Mouse (Mus musculus) limb, embryonic 14.5 days (tissue): ENCODE measurements at regions not wholly inside any gene's neighbourhood (a gene's known extent, or its start where the extent isn't known, plus 50 kb on each side); places are given as distances from the start of the nearest gene placed in this dataset.
A peak's percentile ranks its signal among the peaks of the same experiment; 100 is the strongest.
"Not testable (repeated sequence)": the region's sequence is repeated elsewhere in the genome, so short reads cannot be mapped to it uniquely, and the experiment has no call there.

Experiments used
- ATAC-seq: fragments of 200-750 bp; cut with Nextera tagmentation; 2 replicates; pipeline ENCODE4 v1.8.0; 2017; ENCODE audit warnings: low read depth, moderate number of reproducible peaks, moderate TSS enrichment; ENCODE audit not compliant: low FRiP score
- DNase-seq: peaks from one replicate; pipeline ENCODE4 v3.0.0-alpha.2; 2015; ENCODE audit warnings: low spot score
- H3K27ac ChIP-seq: fragments of 300-500 bp; sonication (generic); replicated peaks from 2 replicates; pipeline ENCODE4 v1.5.1; 2014; ENCODE audit warnings: low read depth, mild to moderate bottlenecking, low read length, moderate library complexity, mixed read lengths
- H3K27me3 ChIP-seq: fragments of 300-500 bp; sonication (generic); 2 replicates; pipeline ENCODE4 v1.6.1; 2014; ENCODE audit warnings: low read length, mixed read lengths; ENCODE audit not compliant: control insufficient read depth, insufficient read depth
- H3K36me3 ChIP-seq: fragments of 300-500 bp; sonication (generic); 2 replicates; pipeline ENCODE4 v1.6.1; 2014; ENCODE audit warnings: mild to moderate bottlenecking, low read length, moderate library complexity, mixed read lengths; ENCODE audit not compliant: control insufficient read depth, insufficient read depth
- H3K4me1 ChIP-seq: fragments of 300-500 bp; sonication (generic); 2 replicates; pipeline ENCODE4 v1.6.1; 2014; ENCODE audit warnings: antibody characterized with exemption, low read length, mixed read lengths; ENCODE audit not compliant: control insufficient read depth, insufficient read depth
- H3K4me2 ChIP-seq: fragments of 300-500 bp; sonication (generic); replicated peaks from 2 replicates; pipeline ENCODE4 v1.6.1; 2014; ENCODE audit warnings: low read depth, mild to moderate bottlenecking, low read length, moderate library complexity; ENCODE audit not compliant: severe bottlenecking
- H3K4me3 ChIP-seq: fragments of 300-500 bp; sonication (generic); replicated peaks from 2 replicates; pipeline ENCODE4 v1.5.1; 2014; ENCODE audit warnings: low read length
- H3K9ac ChIP-seq: fragments of 300-500 bp; sonication (generic); 2 replicates; pipeline ENCODE4 v1.6.1; 2014; ENCODE audit warnings: mild to moderate bottlenecking, low read depth, low read length, moderate library complexity; ENCODE audit not compliant: severe bottlenecking
- H3K9me3 ChIP-seq: fragments of 300-500 bp; sonication (generic); 2 replicates; pipeline ENCODE4 v1.6.1; 2016; ENCODE audit warnings: low read length; ENCODE audit not compliant: control insufficient read depth
- POLR2A ChIP-seq: fragments of 200-500 bp; IDR thresholded peaks from 2 replicates; pipeline ENCODE4 v1.8.0; 2012; ENCODE audit warnings: inconsistent platforms, mild to moderate bottlenecking, moderate library complexity, borderline replicate concordance; ENCODE audit not compliant: insufficient read depth, insufficient read length; ENCODE audit errors: extremely low read depth
- WGBS: fragments of 180-500 bp; shearing (Covaris S2); extraction: QIAGEN DNeasy Blood & Tissue Kit; methylation state at CpG from one replicate; pipeline ENCODE4 v1.1.7; 2014; 5-methylcytosine and 5-hydroxymethylcytosine counted together

GRCm38 (mm10) chr17:13549975-13550895 lies 195.9 kb downstream of the Tcp10c start:
- 64% methylated on average over 9 of the region's 9 CpGs for WGBS
- Histone ChIP-seq H3K9ac (no peak overlapping the region), H3K9me3 (peaks cover 47% of the 10 kb centered on the region), H3K27ac (no peak overlapping the region), H3K4me2 (no peak overlapping the region), H3K36me3 (no peaks in the 10 kb centered on the region), H3K27me3 (no peaks in the 10 kb centered on the region), H3K4me1 (no peaks in the 10 kb centered on the region), H3K4me3 (no peak overlapping the region)
- no peak for TF ChIP-seq POLR2A
- ATAC-seq (peak; percentile 39; the same call in 1 of the 2 replicates), DNase-seq (peak; percentile 40)

GRCm38 (mm10) chr17:13550896-13551267 lies 196.5 kb downstream of the Tcp10c start:
- not testable (repeated sequence) for H3K9ac ChIP-seq, H3K4me1 ChIP-seq, H3K4me3 ChIP-seq, H3K4me2 ChIP-seq, H3K27me3 ChIP-seq, H3K36me3 ChIP-seq, DNase-seq, ATAC-seq, H3K27ac ChIP-seq
- peaks cover 41% of the 10 kb centered on the region for H3K9me3 ChIP-seq

- peak; percentile 41; the same call in 1 of the 2 replicates for ATAC-seq
- peak; percentile 34 for DNase-seq
- H3K4me2 ChIP-seq, H3K4me3 ChIP-seq, H3K36me3 ChIP-seq, H3K9ac ChIP-seq, H3K27me3 ChIP-seq, H3K4me1 ChIP-seq, H3K27ac ChIP-seq: not testable (repeated sequence)
- H3K9me3 ChIP-seq = peaks cover 35% of the 10 kb centered on the region
These were observed 197.5 kb downstream of the Tcp10c start for GRCm38 (mm10) chr17:13551693-13552404.

GRCm38 (mm10) chr17:13552840-13553239 lies 198.5 kb downstream of the Tcp10c start:
- not testable (repeated sequence) for H3K4me3 ChIP-seq, H3K4me1 ChIP-seq, H3K27ac ChIP-seq, H3K36me3 ChIP-seq, DNase-seq, H3K4me2 ChIP-seq, H3K9ac ChIP-seq, H3K27me3 ChIP-seq
- H3K9me3 ChIP-seq = peaks cover 27% of the 10 kb centered on the region
- peak; percentile 32 for ATAC-seq

- H3K27ac ChIP-seq, ATAC-seq, H3K4me2 ChIP-seq, H3K4me1 ChIP-seq, H3K9ac ChIP-seq, H3K27me3 ChIP-seq, H3K36me3 ChIP-seq, H3K4me3 ChIP-seq: not testable (repeated sequence)
- H3K9me3 ChIP-seq = peaks cover 11% of the 10 kb centered on the region
- WGBS = 23% methylated on average over 9 of the region's 9 CpGs
- DNase-seq = peak; percentile 52
These were observed 201.1 kb downstream of the Tcp10c start for GRCm38 (mm10) chr17:13555311-13556059.

GRCm38 (mm10) chr17:13556060-13556660 lies 201.8 kb downstream of the Tcp10c start:
- 82% methylated on average over 16 of the region's 16 CpGs for WGBS
- not testable (repeated sequence) for H3K4me2 ChIP-seq, H3K27ac ChIP-seq, H3K9ac ChIP-seq, DNase-seq, H3K4me3 ChIP-seq, ATAC-seq, H3K27me3 ChIP-seq, H3K4me1 ChIP-seq, H3K36me3 ChIP-seq
- peaks cover 11% of the 10 kb centered on the region for H3K9me3 ChIP-seq
